Mouse (Mus musculus): Measurements from ENCODE around the gene F12.
A peak's percentile ranks its signal among the peaks of the same experiment; 100 is the strongest.
"Not testable (repeated sequence)": the region's sequence is repeated elsewhere in the genome, so short reads cannot be mapped to it uniquely, and the experiment has no call there.

F12 gene

DNA sequence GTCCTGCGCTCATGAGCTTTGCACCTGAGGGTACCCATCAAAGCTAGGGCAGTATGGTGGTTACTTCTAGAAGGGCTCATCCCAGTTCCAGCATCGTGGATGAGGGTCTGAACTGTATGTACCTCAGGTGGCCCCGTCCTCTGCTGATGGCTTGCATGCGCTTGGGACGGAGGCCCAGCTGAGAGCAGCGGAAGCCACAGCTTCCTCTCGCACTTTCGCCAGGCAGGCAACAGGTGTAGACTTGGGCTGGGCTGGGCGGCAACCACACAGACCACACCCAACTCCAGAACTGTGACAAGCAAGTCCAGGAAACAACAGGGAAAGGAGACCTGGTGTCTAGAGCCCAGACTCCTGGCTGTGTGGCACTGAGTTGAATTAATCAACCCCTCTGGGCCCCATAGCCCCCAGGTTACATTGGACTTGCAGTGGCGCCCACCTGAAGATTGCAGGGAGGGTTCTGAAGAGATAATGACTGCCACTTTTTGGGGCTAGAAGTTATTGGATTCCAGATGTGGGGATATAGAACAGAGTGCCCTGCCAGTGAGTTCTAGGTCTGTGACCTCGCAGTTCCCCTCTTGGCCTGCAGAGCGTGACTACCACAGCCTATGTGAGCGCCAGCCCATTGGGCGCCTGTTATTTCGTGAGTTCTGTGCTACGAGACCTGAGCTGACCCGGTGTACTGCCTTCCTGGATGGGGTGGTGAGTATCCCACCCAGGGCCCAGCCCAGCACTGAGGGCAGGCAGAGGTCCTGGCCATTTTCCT lies 23.3 kb upstream of the F12 start:
- DNase-seq (ENCODE audit: low read depth, low spot score), result peak; percentile 92

DNA sequence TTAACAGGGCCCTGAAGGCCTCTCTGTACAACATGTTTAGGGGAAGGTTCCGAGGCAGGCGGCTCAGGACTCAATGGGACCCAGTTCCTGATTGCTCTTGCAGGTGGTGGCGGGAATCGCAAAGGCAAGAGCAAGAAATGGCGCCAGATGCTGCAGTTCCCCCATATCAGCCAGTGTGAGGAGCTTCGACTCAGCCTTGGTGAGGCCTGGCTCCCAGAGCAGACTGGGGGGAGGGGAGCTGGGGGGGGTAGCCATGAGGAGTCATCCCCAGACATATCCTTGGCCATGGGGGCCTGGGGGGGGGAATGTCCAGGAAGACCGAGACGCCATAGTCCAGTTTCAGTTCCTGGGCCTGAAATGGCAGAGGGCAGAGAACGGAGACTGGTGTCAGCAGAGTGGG lies 22.6 kb upstream of the F12 start:
- peak; percentile 81 for DNase-seq (ENCODE audit: low read depth, low spot score)

DNA sequence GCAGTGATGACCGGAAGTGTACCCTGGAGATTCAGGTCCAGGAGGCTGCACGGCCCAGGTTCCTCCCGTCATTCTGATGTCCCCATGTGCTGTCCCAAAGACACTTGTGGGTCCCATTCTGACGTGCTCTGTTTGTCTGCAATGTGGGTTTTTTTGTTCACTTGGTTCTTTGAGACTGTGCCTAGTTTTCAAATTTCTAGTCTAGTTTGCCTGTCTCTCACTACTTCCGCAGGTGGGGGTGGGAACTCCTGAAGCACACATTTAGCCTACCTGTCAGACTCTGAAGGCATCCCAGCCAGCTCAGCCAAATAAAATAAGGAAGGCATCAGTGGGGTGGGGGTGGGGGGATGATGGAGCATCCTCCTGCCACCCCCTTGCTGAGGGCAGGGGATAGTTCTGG lies 21.5 kb upstream of the F12 start:
- no peak for DNase-seq (ENCODE audit: low read depth, low spot score)

DNA sequence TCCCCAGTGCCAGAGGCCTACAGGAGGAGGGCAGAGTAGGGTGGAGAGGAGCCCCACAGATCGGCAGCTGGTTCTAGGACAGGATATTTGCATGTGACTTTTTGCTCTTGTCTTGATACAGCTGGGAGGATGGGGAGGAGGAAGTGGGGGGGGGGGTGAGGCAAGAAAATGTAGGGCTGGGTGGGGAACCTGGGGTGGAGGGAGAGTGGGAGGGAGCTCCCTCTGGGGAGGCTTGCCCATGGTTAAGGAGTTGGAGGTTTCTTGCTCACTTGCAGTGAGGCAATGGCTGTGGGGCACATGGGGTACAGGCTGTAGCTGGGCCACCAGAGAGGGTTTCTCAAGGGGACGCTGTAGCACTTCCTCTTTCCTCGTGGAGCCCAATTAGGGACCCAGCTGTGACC lies 20.9 kb upstream of the F12 start:
- DNase-seq (ENCODE audit: low read depth, low spot score), result peak; percentile 87

DNA sequence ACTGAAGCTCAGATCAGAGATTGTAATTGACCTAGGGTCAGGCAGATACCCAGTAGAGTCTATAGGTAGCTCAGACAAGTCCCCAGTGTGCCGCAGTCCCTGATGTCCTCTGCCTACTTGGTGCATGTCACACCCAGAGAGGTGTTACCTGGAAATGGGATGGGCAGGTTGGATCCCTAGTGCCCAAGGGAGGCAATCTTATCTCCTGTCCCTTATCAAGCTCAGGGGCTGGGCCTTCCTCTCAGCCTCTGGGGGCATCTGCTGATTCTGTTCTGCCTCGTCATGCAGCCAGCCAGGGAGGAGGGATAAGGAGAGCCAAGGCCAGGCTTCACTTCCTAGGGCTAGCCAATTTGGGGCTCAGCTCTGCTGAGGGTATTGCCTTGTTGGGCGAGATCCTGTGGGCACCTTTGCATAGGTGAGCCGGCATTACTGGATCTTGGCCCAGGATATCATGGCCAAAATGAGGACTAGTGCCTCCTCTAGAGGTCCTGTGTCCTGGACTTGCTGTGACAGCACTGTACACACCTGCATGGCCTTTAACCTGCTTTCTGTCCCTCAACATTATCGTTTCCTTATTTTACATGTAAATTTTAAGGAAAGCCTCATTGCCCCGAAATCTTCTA lies 20.0 kb upstream of the F12 start:
- DNase-seq (ENCODE audit: low read depth, low spot score), result peak; percentile 78

DNA sequence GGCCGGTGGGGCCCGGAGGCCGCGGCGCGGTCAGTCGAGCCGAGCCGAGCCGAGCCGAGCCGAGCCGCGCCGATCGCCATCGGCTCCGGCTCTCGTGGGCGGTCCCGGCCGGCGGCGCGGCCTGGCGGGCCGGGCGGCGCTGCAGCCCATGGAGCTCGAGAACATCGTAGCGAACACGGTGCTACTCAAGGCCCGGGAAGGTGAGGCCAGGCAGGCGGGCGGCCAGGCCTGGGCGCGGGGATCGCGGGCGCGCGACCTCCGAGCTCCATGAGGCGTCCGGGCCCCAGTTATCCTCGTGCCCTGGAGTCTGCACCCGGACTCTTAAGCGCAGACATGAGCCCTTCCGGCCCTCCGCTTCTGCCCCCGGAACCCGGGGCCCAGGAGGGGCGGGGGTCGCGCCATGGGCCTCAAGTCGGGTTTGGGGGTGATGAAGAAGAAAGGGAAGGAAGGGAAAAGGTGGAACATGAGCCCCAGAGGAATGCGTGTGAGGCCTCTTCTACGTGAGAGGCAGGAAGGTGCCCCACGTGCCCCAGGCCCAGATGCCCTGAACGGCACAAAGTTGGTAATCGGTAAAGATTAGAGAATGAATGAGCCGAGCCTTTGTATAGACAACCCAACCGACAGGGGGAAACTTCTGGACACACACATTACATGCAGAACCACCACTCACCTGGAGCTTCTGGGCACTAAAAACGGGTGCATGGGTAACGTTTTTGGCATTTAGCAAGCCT lies 18.9 kb upstream of the F12 start:
- DNase-seq (ENCODE audit: low read depth, low spot score), result peak; percentile 81

DNA sequence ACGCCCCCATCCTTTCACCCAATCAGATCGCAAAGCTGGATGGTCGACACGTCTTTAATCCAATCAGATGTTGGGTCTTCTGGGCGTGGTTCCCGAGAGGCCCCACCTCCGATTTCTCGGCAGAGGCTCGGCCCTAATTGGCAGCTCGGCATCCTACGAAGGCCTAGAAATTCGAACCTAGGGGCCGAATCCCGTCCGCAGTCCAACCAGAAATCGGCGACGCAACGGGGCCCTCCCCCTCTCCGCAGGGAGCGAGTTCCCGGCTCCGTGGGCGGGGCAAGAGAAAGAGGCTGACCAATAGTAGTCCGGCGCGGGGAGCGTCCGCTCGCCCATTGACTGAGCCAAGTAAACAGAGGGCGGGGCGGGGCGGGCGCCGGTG lies 18.3 kb upstream of the F12 start, which contains the start of gene Grk6:
Grk6 (plus strand) TSS at position 136 of the 379 bp plus-strand sequence.
- DNase-seq (ENCODE audit: low read depth, low spot score), result peak; percentile 99

DNA sequence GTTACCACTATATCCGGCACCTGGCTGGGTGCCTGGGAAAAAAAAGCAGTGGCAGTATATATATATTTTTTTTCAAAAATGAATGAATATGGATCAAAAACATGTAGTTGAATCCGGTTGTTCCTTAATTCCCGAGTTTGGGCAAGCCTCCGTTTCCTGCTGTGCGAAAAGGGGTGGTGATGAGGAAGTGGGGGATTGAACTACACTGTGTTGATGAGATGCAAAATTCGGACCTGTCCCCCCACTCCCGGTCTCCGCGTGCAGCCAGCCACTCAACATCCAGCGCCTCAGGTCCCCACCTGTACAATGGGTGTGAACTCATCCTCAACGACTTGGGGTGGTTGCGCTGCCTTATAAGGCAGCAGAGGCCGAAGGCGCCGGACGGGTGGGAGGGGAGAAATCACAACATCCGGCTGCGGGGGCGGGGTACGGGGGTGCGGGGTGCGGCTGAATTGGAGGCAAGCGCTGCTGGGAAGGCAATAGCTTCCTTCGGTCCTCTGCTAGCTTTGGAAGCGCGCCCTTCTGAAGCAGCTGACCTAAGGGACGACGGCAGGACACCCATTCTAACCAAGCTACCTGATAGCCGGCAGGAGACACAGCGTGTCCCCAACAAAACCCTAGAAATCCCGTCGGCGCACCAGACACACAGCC lies 17.8 kb upstream of the F12 start:
- peak; percentile 97 for DNase-seq (ENCODE audit: low read depth, low spot score)

DNA sequence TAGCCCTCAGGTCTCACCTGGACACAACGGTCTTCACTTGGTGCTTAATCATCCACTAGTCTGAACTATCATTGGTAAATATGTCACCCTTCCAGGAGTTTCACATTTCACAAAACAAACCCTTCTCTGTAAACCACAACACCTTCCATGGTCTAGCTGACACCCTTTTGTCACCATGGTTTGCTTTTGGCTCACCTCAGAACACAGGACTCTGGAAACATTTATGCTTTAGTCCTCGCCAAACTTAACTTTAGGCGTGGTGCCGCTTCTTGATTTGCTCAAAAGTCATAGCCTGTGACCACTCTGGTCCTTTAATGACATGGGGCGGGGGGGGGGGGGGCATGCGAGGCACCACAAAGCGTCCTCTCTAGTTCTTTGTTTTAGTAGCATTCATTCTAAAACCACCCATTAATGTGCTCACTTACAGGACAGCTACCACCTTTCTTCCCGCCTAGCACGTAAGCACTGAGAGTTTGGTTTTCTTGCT lies 17.2 kb upstream of the F12 start:
- no peak for DNase-seq (ENCODE audit: low read depth, low spot score)

DNA sequence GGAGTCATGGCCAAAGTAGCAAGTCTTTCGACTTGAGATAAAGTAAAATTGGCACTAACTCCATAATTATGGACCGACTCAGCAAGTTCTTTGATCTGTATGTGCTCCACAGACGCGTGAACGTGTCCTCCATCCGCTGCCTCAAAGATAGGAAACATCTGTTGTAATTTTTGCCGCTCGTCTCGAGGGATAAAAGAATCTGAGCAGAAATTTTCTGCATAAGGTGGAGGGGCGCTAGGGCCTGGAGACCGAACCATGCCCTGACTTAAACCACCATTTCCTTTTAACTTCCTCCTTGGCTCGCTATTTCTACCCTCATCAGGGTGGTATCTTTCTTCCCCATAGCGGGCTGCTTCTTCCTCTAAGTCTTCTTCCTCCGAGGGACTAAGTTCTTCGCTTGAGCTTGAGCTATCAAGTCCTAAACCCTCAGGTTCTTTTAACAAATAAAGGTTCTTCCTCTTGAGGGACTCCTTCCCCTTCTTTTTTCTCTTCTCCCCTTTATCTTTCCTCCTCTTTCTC lies 10.6 kb upstream of the F12 start:
- not testable (repeated sequence) for DNase-seq (ENCODE audit: low read depth, low spot score)

DNA sequence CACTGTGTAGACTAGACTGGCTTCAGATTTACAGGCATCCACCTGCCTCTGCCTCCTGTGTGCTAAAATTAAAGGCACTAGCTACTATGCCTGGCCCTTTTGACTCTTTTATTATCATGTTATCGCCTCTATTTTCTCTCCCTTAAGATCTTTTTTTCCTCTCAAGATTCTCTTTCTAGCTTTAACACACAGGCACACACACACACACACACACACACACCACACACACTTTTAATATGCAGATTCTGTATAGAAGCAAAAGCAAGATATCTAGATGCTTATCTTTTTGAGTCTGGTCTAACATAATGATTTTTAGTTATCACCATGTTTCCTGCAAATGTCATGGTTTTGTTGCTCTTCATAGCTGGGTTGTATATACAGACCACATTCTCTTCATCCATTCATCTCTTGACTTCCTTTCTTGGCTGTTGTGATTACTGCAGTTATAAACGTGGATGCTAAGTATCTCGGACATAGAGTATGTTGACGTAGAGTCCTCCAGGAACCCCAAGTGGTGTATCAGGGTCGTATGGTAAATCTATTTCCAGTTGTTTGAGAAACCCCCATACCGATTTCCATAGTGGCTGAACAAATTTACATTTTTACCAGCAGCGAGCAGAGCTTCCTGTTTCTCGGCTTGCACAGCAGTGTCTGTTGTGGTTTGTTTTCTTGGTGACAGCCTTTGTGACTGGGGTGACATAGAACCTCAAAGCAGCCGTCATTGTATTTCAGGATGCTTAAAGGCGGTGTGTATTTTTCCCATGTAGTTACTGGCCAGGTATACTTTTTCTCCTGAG lies 5.5 kb upstream of the F12 start:
- DNase-seq (ENCODE audit: low read depth, low spot score), result peak; percentile 81

DNA sequence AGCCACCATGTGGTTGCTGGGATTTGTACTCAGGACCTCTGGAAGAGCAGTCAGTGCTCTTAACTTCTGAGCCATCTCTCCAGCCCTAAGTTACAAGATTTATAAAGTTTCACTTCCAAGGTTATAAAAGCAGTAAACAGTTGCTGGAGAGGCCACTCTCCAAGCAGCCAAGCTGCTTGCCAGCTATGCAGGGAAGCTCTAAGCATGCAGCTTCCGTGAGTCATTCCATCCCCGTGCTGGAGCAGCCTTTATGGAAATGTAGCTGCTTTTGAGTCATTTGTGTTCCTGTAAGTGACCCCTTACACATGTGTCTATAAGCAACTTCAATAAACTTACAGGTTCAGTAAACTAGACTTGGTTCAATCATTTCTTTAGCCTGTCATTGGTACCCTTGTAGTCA lies 4.0 kb upstream of the F12 start:
- no peak for DNase-seq (ENCODE audit: low read depth, low spot score)

DNA sequence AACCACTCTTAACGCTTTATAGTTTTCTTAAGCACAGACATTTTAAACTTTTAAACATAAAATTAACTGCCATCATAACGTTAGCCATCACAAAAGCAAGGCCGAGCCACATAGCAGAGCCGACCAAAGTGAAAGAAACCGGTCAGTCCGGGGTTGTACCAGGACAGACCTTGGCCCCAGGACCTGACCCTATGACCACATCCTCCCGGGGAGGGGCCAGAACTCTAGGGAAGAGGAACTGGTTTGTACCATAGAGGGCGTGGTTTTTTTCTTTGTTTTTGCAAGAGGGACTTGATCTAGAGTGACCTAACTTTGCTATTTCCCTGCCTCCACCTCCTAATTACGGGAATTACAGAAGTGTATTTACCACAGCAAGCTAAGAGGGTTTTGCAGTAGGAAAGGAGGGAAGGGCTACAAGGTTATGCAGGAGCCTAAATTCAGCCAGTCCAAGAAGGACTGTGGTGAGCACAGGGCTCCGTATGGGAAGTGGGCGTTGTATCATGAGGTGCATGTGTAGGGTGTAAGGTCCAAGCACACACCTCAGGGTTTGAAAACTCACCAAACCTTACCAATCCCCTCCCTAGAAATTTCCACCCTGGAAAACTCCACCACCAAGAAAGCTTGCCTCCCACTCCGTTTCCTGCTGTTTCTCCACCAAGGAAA lies 2.8 kb upstream of the F12 start:
- peak; percentile 61 for DNase-seq (ENCODE audit: low read depth, low spot score)

DNA sequence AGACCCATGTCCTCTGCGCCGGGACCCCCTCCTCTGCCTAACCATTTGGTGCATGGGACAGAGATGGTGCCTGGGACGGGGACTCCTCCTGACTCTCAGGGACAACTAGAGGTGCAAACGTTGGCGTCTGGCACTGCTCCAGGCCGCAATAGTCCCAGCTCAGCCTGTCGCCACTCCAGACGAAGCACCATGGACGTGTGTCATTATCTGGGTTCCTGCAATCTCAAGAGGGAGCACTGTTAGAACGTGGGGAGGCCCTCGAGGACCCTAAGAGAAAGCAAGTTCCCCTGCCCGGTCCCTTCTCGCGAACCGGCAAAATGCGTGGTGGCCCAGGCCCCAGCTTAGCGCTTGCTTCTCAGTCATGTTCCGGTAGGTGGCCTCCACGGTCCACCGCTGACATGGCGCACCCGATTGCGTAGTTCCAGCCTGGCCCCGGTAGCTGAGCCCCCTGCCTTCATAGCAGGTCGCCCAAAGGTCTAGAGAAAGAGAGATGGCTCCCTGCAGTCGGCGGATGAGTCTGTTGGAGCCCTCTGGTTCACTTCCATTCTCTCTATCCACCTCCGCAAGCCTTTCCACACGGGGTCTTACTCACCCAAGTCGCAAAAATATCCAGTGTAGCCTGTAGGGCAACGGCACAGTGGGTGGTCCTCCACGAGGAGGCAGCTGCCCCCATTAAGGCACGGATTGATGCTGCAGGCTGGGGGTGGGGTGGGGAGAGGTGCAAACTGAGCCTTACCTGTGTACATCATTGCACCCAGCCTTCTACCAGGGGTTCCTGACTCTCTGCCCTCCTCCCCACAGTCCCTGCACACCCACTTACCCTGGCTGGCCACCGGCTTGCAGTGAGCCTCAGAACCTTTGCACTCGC lies 5.4 kb downstream of the F12 start:
- DNase-seq (ENCODE audit: low read depth, low spot score), result peak; percentile 71

DNA sequence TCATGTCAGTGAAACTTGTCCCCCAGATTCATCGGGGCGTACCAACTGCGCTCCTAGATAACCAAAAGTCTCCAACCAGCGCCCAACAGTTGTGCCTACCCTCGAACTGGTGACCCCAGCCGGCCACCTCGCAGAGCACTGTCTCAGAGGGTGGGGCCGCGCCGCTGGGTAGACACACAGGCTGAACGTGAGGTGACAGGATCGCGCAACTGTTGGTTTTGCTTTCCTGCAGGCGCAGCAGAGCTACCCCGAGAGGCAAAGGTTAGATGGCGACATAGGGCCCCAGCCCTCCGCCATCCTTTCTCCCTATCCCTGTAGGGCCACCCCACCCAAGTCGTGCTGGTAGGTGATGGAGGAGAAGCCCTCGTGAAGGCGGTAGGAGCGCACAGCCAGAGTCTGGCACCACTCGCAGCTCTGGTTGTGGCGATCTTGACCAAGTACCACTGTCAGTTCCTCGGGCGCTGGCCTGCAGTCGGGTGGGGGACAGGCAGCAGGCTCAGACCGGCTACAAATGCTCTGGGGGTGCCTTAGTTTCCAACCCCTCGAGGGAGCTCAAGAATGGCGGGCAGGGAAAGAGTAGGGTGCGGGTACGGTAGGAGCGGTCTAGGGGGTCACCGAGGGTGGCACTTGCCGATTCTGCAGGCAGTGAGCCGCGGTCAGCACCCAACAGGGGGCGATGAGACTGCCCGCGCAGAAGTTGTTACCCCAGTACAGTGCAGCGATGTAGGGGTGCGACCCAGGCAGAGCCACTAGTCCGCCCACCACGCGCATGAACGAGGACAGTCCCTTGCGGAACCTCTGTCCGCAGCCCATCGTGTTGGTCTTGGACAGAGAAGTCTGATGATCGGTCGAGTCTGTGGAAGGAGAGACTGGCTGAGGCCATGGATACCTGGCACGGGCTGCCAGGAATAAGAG lies 6.3 kb downstream of the F12 start:
- DNase-seq (ENCODE audit: low read depth, low spot score), result no peak

DNA sequence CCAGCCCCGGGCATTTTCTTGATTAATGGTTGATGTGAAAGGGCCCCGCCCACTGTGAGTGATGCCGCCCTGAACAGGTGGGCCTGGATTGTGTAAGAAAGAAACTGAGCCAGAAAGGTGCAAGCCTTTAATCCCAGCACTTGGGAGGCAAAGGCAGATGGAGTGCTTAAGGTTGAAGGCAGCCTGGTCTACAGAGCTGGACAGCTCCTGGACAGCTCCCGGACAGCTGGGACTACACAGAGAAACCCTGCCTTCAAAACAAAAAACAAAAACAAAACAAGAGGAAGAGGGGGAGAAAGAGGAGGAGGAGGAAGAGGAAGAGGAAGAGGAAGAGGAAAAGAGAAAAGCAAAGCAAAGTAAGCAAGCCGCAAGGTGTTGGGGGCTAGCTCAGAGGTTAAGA lies 7.5 kb downstream of the F12 start:
- DNase-seq (ENCODE audit: low read depth, low spot score), result no peak

DNA sequence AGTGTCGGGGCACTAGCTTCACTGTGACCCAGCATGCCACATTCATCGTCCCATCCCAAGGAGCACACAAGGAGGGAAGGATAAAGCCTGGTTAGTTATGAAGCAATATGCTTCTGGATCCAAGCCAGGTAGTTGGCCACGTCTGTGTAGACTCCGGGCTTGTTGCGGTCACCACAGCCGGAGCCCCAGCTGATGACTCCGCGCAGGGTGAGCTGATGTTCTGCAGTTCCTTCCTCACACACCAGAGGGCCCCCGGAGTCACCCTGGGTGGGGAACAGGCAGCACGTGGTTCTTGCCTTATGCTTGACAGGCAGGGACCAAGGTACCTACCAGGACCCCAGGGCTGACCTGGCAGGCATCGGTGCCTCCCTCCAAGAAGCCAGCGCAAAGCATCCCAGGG lies 8.6 kb downstream of the F12 start:
- DNase-seq (ENCODE audit: low read depth, low spot score), result peak; percentile 92

DNA sequence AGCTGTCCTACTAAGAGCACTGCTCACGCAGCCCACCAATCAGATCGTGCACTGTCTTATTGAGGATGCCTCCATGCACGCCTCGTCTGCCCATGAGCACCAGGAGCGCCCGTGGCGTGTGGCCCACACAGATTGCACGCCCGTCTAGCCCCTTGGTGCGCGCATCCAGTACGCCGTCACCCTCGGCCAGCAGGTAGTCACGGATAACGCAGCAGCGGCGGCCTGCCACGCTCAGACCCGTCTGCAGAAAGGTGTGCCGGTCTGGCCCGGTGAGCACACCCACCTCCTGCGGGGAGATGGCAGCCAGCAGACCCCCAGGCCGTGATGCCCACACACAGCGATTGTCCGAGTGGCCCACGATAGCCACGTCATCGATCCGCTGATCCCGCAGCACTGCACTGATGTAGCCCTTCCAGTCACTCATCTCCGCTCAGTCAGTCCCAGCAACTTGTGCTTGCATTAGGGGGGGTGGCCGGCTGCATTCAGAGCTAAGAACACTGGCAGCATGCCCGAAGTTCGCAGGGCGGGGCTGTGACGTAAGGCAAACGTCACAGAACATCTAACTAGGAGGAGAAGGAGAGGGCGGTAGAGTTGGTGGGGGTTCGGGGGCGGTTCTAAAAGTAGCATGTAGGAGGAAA lies 11.7 kb downstream of the F12 start, which contains the start of gene Pfn3:
Pfn3 (minus strand) TSS at position 490 of the 638 bp plus-strand sequence.
- no peak for DNase-seq (ENCODE audit: low read depth, low spot score)
